Mouse (Mus musculus): ENCODE data around the gene Dnttip2. TPM values are rescaled to one million over a fixed set of nuclear protein-coding genes. Genes with fewer than 3 reads are reported as not detected.

Gene Dnttip2
- polyA plus RNA-seq, 1 experiment from 2014 or later, result 78.3 TPM

DNA sequence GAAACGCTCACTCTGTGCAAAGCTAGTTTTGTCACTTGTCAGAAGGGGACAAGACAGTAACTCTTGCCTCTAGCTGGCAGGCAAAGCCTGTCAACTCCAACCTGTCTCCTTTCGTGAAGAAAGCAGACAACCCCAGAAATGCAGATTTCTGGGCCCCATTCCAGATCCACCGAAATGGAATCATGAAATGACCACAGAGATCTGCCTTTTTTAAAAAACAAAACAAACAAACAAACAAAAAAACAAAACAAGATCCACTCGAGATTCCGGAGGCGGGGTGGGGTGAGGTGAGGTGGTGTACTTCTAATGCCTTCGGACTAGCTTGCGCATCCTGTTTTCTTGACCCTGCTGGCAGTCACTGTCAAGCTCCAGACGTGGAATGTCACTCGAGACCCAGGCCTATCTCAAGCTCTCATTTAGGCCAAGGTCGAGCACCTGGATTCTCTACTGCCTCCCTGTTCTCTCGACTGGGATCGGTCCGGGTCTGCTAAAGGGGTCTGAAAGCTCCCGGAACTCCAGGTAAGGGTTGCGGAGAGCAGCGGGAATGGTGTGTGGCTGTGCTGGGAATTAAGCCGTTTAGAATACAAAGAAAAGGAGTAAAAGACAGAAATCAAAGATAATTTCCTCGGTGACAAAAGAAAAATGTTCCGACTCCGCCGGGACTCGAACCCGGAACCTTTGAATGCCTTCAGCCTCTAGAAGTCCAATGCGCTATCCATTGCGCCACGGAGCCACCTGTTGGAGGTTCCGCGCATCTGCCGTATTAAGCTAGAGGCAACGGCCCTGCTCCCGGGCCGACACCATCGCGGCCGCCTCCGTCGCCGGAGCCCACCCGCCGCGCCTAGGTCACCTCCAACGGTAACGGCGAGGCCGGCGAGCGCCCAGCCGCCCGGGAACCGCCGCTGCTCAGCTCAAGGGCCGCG lies 18.4 kb downstream of the Dnttip2 start:
- Histone ChIP-seq H3K9ac (peak overlapping the region; percentile 88), H3K36me3 (no peaks in the 10 kb centered on the region), H3K4me2 (replicated peaks) (peak overlapping the region; percentile 69), H3K27ac (peak overlapping the region; percentile 99), H3K27me3 (no peaks in the 10 kb centered on the region), H3K4me1 (peaks cover 48% of the 10 kb centered on the region), H3K9me3 (no peaks in the 10 kb centered on the region), H3K4me3 (peak overlapping the region; percentile 88)
- peak; percentile 75 for ATAC-seq (ENCODE audit: low FRiP score, low read depth)
- WGBS, result 7% methylated on average over 54 of the region's 54 CpGs

- Histone ChIP-seq H3K4me3 (peak overlapping the region; percentile 88), H3K36me3 (no peaks in the 10 kb centered on the region), H3K9ac (peak overlapping the region; percentile 88), H3K27ac (peak overlapping the region; percentile 99), H3K27me3 (0 out of 2 replicates have a peak, but pooled peaks cover 2% of the 10 kb centered on the region), H3K4me2 (replicated peaks) (peak overlapping the region; percentile 69), H3K4me1 (peaks cover 48% of the 10 kb centered on the region), H3K9me3 (no peaks in the 10 kb centered on the region)
- peak; percentile 67 for ATAC-seq (ENCODE audit: low FRiP score, low read depth)
- WGBS, result under 1% methylated on average over 75 of the region's 105 CpGs
Observed at GRCm38 (mm10) chr3:122293223-122293953, 19.2 kb downstream of the Dnttip2 start.

GRCm38 (mm10) chr3:122293954-122294850 lies 20.0 kb downstream of the Dnttip2 start, which contains the start of gene Bcar3:
Gene Bcar3, plus strand, starts transcription at chr3:122294136.
- H3K27me3 ChIP-seq, result 0 out of 2 replicates have a peak, but pooled peaks cover 3% of the 10 kb centered on the region
- peaks cover 48% of the 10 kb centered on the region for H3K4me1 ChIP-seq
- peak within 1 kb of the TSS; percentile 88 for H3K4me3 ChIP-seq
- peak within 1 kb of the TSS; percentile 99 for H3K27ac ChIP-seq
- no peaks in the 10 kb centered on the region for H3K9me3 ChIP-seq
- peak within 1 kb of the TSS; percentile 88 for H3K9ac ChIP-seq
- peak within 1 kb of the TSS; percentile 69 for H3K4me2 ChIP-seq (replicated peaks)
- no peaks in the 10 kb centered on the region for H3K36me3 ChIP-seq
- 1% methylated on average over 37 of the region's 37 CpGs for WGBS
- ATAC-seq (ENCODE audit: low FRiP score, low read depth), result peak; percentile 85

DNA sequence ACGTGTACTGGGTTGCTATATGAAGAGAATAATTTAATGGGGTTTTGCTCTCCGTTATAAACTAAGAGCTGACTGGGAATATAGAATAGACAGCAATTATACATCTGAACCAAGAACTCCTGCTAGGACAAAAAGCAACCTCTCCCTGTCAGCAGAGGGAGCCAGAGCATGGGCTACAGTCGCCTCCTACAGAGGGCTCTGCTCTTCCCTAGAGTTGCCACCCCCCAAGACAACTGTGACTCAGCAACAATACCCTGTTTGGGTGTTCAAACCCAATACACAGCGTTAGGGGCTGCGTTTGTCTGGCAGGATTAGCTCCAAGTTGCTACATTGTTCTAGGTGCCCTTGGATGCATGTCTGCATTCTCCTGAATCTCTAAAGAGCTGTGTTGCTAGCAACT lies 21.3 kb downstream of the Dnttip2 start:
- 0 out of 2 replicates have a peak, but pooled peaks cover 3% of the 10 kb centered on the region for H3K27me3 ChIP-seq
- peaks cover 47% of the 10 kb centered on the region for H3K4me1 ChIP-seq
- no peak overlapping the region for H3K4me3 ChIP-seq
- peak overlapping the region; percentile 99; the same call in 1 of the 2 replicates for H3K27ac ChIP-seq
- H3K4me2 ChIP-seq (replicated peaks), result peak overlapping the region; percentile 69; the same call in 1 of the 2 replicates
- H3K9ac ChIP-seq, result no peak overlapping the region
- no peaks in the 10 kb centered on the region for H3K9me3 ChIP-seq
- no peaks in the 10 kb centered on the region for H3K36me3 ChIP-seq
- WGBS, result 17% methylated on average over 5 of the region's 5 CpGs
- no peak for ATAC-seq (ENCODE audit: low FRiP score, low read depth)

DNA sequence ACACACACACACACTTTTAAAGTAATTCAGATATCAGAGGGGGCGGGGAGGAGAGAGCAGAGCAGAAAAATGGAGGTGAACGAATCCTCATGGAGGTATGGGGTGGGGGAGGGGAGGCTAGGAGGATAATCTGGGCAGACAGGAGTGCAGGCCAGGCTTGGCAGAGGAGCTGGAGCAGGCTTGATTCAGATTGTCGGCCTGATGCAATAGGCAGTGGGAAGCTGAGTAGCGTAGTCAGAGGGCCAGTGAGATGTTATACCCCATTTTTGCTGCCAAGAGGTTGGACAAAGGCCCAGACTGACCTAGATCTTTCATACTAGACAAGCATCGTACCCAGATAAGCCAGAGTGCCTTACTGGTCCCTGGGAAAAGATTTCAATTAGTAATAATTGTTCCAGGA lies 22.8 kb downstream of the Dnttip2 start:
- Histone ChIP-seq H3K4me2 (replicated peaks) (no peak overlapping the region), H3K27me3 (0 out of 2 replicates have a peak, but pooled peaks cover 3% of the 10 kb centered on the region), H3K9me3 (no peaks in the 10 kb centered on the region), H3K4me3 (no peak overlapping the region), H3K4me1 (peaks cover 46% of the 10 kb centered on the region), H3K9ac (no peak overlapping the region), H3K27ac (no peak overlapping the region), H3K36me3 (no peaks in the 10 kb centered on the region)
- WGBS, result 71% methylated on average over 5 of the region's 5 CpGs
- no peak for ATAC-seq (ENCODE audit: low FRiP score, low read depth)

GRCm38 (mm10) chr3:122300983-122301919 lies 27.1 kb downstream of the Dnttip2 start:
- no peak overlapping the region for H3K27ac ChIP-seq
- H3K9ac ChIP-seq, result no peak overlapping the region
- WGBS, result 67% methylated on average over 9 of the region's 9 CpGs
- 0 out of 2 replicates have a peak, but pooled peaks cover 5% of the 10 kb centered on the region for H3K27me3 ChIP-seq
- ATAC-seq (ENCODE audit: low FRiP score, low read depth), result no peak
- H3K4me3 ChIP-seq, result no peak overlapping the region
- H3K4me2 ChIP-seq (replicated peaks), result no peak overlapping the region
- no peaks in the 10 kb centered on the region for H3K9me3 ChIP-seq
- H3K36me3 ChIP-seq, result no peaks in the 10 kb centered on the region
- H3K4me1 ChIP-seq, result peaks cover 20% of the 10 kb centered on the region

- Histone ChIP-seq H3K9me3 (no peaks in the 10 kb centered on the region), H3K4me3 (no peak overlapping the region), H3K27me3 (0 out of 2 replicates have a peak, but pooled peaks cover 2% of the 10 kb centered on the region), H3K27ac (no peak overlapping the region), H3K36me3 (no peaks in the 10 kb centered on the region), H3K9ac (no peak overlapping the region), H3K4me1 (peaks cover 9% of the 10 kb centered on the region; the same call in 1 of the 2 replicates), H3K4me2 (replicated peaks) (no peak overlapping the region)
- ATAC-seq (ENCODE audit: low FRiP score, low read depth), result no peak
- 85% methylated on average over 4 of the region's 4 CpGs for WGBS
Observed at GRCm38 (mm10) chr3:122304560-122304959, 30.4 kb downstream of the Dnttip2 start.

- Histone ChIP-seq H3K9me3 (no peaks in the 10 kb centered on the region), H3K27me3 (0 out of 2 replicates have a peak, but pooled peaks cover 2% of the 10 kb centered on the region), H3K4me2 (replicated peaks) (no peak overlapping the region), H3K4me3 (no peak overlapping the region), H3K4me1 (no peaks in the 10 kb centered on the region), H3K9ac (no peak overlapping the region), H3K27ac (no peak overlapping the region), H3K36me3 (no peaks in the 10 kb centered on the region)
- whole genome bisulfite sequencing, result 62% methylated on average over 4 of the region's 4 CpGs
- no peak for ATAC-seq (ENCODE audit: low FRiP score, low read depth)
Observed at GRCm38 (mm10) chr3:122307894-122308671, 33.9 kb downstream of the Dnttip2 start.

DNA sequence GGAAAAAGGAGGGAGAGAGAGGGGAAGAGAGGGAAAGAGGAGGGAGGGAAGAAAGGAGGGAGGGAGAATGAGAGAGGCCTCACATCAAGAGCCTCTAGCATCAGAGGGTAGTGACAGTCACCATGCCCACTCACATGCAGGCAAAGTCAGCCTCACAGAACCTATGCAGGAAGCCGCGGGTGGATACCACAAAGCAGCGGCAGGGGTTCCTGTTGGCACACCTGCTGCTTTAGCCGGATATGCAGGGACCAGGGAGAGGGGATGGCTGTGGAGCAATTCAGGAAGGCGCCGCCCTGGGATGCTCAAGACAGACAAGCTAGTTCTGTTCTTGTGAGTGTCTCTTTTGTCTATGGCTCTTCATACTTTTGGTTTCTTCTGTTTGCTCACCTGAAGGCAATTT lies 34.8 kb downstream of the Dnttip2 start:
- H3K9me3 ChIP-seq, result no peaks in the 10 kb centered on the region
- WGBS, result 29% methylated on average over 6 of the region's 6 CpGs
- H3K9ac ChIP-seq, result no peak overlapping the region
- H3K27ac ChIP-seq, result no peak overlapping the region
- no peak overlapping the region for H3K4me3 ChIP-seq
- no peaks in the 10 kb centered on the region for H3K36me3 ChIP-seq
- H3K4me1 ChIP-seq, result peaks cover 3% of the 10 kb centered on the region; the same call in 1 of the 2 replicates
- no peaks in the 10 kb centered on the region for H3K27me3 ChIP-seq
- no peak for ATAC-seq (ENCODE audit: low FRiP score, low read depth)
- no peak overlapping the region for H3K4me2 ChIP-seq (replicated peaks)

DNA sequence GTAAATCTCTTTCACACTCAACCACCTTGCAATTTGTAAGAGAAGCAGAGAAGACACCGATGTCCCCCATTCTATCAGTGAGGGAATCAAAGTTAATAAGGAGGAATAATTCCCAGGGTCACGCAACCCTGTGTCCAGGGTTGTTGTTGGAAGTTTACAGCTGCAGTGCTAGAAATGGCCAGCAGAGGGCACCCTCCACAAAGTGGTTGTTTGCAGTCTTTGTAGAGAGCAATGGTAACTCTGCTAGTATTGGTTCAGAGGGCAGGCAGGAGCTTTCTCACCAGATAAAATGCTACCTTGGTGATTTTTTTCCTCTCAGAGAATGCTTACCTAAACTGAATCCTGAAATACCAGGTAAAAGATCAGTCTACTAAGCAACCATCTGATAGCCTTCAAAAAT lies 37.9 kb downstream of the Dnttip2 start:
- no peaks in the 10 kb centered on the region for H3K36me3 ChIP-seq
- WGBS, result 20% methylated on average over 2 of the region's 2 CpGs
- no peak overlapping the region for H3K4me2 ChIP-seq (replicated peaks)
- H3K9me3 ChIP-seq, result no peaks in the 10 kb centered on the region
- H3K9ac ChIP-seq, result no peak overlapping the region
- 0 out of 2 replicates have a peak, but pooled peaks cover 3% of the 10 kb centered on the region for H3K27me3 ChIP-seq
- no peak for ATAC-seq (ENCODE audit: low FRiP score, low read depth)
- no peak overlapping the region for H3K4me3 ChIP-seq
- H3K4me1 ChIP-seq, result peaks cover 10% of the 10 kb centered on the region
- no peak overlapping the region for H3K27ac ChIP-seq

All from limb, embryonic 13.5 days (tissue).